Mouse (Mus musculus): Measurements from ENCODE around the gene Gpsm3.

GRCm38 (mm10) chr17:34547601-34548000 is 42.0 kb upstream of the Gpsm3 start:
- TF ChIP-seq EP300 (IDR thresholded peaks at IDR 0.05; ENCODE audit: low read depth) (no peak), CTCF (IDR thresholded peaks at IDR 0.05; ENCODE audit: low read depth) (no peak)

All from heart, postnatal 0 days (tissue).